Mouse (Mus musculus) heart, embryonic 10.5 days (tissue): ENCODE measurements at regions not wholly inside any gene's neighbourhood (a gene's known extent, or its start where the extent isn't known, plus 50 kb on each side); places are given as distances from the start of the nearest gene placed in this dataset.
A peak's percentile ranks its signal among the peaks of the same experiment; 100 is the strongest.

Experiments
- DNase-seq: peaks from one replicate; pipeline ENCODE4 v3.0.0-alpha.2; 2017; ENCODE audit warnings: low spot score
- H3K27ac ChIP-seq: fragments of 300-500 bp; sonication (generic); 2 replicates; pipeline ENCODE4 v1.5.1; 2016; ENCODE audit warnings: mild to moderate bottlenecking
- H3K27me3 ChIP-seq: fragments of 300-500 bp; sonication (generic); 2 replicates; pipeline ENCODE4 v1.6.1; 2016; ENCODE audit warnings: mild to moderate bottlenecking; ENCODE audit not compliant: poor library complexity, insufficient read depth, severe bottlenecking
- H3K36me3 ChIP-seq: fragments of 300-500 bp; sonication (generic); 2 replicates; pipeline ENCODE4 v1.6.1; 2016; ENCODE audit warnings: mild to moderate bottlenecking, moderate library complexity
- H3K4me1 ChIP-seq: fragments of 300-500 bp; sonication (generic); 2 replicates; pipeline ENCODE4 v1.6.1; 2016; ENCODE audit warnings: mild to moderate bottlenecking
- H3K4me3 ChIP-seq: fragments of 300-500 bp; sonication (generic); 2 replicates; pipeline ENCODE4 v1.5.1; 2016; ENCODE audit warnings: mild to moderate bottlenecking, moderate library complexity
- H3K9me3 ChIP-seq: fragments of 300-500 bp; sonication (generic); 2 replicates; pipeline ENCODE4 v1.6.1; 2016; ENCODE audit warnings: mild to moderate bottlenecking, moderate library complexity
- WGBS: fragments of 180-500 bp; shearing (Covaris S2); methylation state at CpG from one replicate; pipeline ENCODE4 v1.1.7; 2016; 5-methylcytosine and 5-hydroxymethylcytosine counted together

DNA sequence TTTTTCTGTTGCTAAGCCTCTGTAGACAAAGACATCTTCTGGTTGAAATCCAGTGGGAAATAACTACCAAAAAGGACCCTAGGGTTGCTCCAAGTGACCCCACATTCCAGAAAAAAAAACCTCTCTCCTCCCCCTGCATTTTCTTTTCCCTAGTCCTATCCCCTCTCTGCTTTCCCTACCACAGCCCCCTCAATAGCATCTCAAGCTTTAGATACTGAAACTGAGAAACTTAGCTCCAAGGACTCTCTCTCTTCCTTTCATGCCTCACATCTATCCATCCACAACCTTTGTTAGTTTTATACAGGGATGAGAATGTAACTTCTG lies 207.5 kb upstream of the Ercc4 start:
- H3K27ac ChIP-seq: no peak overlapping the region
- H3K27me3 ChIP-seq: no peaks in the 10 kb centered on the region
- H3K4me3 ChIP-seq: no peak overlapping the region
- H3K9me3 ChIP-seq: no peaks in the 10 kb centered on the region
- no peaks in the 10 kb centered on the region for H3K36me3 ChIP-seq
- no peaks in the 10 kb centered on the region for H3K4me1 ChIP-seq
- no peak for DNase-seq

GRCm38 (mm10) chr16:12903161-12903560 lies 206.3 kb upstream of the Ercc4 start:
- no peaks in the 10 kb centered on the region for H3K27me3 ChIP-seq
- 88% methylated on average over 2 of the region's 2 CpGs for WGBS
- H3K4me1 ChIP-seq: no peaks in the 10 kb centered on the region
- no peak overlapping the region for H3K4me3 ChIP-seq
- H3K9me3 ChIP-seq: no peaks in the 10 kb centered on the region
- H3K36me3 ChIP-seq: no peaks in the 10 kb centered on the region
- H3K27ac ChIP-seq: no peak overlapping the region
- no peak for DNase-seq

GRCm38 (mm10) chr16:12904937-12905336 lies 204.5 kb upstream of the Ercc4 start:
- Histone ChIP-seq H3K4me3 (no peak overlapping the region), H3K27me3 (no peaks in the 10 kb centered on the region), H3K27ac (no peak overlapping the region), H3K4me1 (no peaks in the 10 kb centered on the region), H3K9me3 (no peaks in the 10 kb centered on the region), H3K36me3 (no peaks in the 10 kb centered on the region)
- WGBS: 48% methylated on average over 1 of the region's 1 CpGs
- no peak for DNase-seq

- Histone ChIP-seq H3K36me3 (no peaks in the 10 kb centered on the region), H3K27me3 (no peaks in the 10 kb centered on the region), H3K4me1 (no peaks in the 10 kb centered on the region), H3K27ac (no peak overlapping the region), H3K9me3 (no peaks in the 10 kb centered on the region), H3K4me3 (no peak overlapping the region)
- no peak for DNase-seq
- 84% methylated on average over 6 of the region's 6 CpGs for WGBS
These were observed 184.8 kb upstream of the Ercc4 start for GRCm38 (mm10) chr16:12924668-12925067.

DNA sequence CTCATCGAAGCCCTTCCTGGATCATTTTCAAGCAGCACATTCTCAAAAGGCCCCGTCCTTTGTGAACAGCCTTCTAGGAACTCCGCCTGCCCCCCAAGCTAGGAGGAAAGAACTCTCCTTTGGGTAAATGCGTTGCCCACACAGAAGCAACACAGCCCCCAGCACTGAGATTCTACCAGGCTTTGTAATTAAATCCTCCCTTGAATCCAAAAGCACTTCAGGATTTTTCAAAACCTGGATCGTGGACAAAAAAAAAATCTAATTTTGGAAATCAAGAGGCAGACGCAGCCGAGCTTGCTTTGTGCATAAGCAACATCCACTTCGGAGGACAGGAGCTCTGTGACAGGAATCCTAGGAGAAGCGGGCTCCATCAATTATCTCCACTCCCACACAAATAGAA lies 183.6 kb upstream of the Ercc4 start:
- peak; percentile 45 for DNase-seq
- no peaks in the 10 kb centered on the region for H3K27me3 ChIP-seq
- H3K36me3 ChIP-seq: no peaks in the 10 kb centered on the region
- H3K4me1 ChIP-seq: no peaks in the 10 kb centered on the region
- no peak overlapping the region for H3K4me3 ChIP-seq
- H3K9me3 ChIP-seq: no peaks in the 10 kb centered on the region
- no peak overlapping the region for H3K27ac ChIP-seq
- WGBS: 83% methylated on average over 9 of the region's 9 CpGs

GRCm38 (mm10) chr16:12931111-12931510 lies 178.4 kb upstream of the Ercc4 start:
- Histone ChIP-seq H3K27me3 (no peaks in the 10 kb centered on the region), H3K4me1 (no peaks in the 10 kb centered on the region), H3K9me3 (no peaks in the 10 kb centered on the region), H3K36me3 (no peaks in the 10 kb centered on the region), H3K27ac (no peak overlapping the region), H3K4me3 (no peak overlapping the region)
- 78% methylated on average over 6 of the region's 6 CpGs for WGBS
- DNase-seq: peak; percentile 35

DNA sequence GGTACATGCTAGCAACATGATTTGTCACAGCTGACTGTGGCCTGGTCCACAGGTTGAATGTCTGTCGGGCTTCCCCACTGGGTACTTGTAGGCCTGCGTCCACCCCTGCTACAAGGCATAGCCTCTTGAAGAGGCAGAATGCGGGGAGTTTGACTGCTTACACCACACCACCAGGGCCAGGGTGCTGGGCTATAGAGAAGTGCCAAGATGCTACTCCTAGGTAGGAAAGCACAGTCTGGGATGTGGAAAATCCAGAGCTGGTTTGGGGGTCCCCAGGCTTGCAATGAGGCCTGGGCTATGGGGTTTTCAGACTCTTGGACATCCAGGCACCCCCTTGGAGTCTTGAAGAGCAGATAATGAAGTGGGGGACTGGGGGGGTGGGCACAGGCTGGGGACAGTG lies 176.5 kb upstream of the Ercc4 start:
- H3K27me3 ChIP-seq: no peaks in the 10 kb centered on the region

DNA sequence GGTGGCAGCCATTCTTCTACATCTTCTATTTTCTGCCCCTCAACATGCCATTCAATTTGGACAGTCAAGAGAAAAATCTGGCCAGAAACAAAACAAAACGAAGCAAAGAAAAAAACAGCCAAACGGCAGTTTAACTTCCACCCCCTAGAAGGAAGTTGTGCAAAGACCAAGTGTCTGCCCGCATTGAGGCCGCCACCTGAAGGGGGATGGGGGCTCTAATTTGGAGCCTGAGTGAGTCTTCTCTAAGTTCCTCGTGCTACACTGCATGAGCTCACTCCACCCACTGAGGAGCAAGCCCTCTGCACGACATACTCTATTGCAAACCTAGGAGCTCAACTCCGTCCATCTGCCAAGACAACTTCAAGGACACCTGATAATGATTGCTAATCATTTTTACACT lies 174.9 kb upstream of the Ercc4 start:
- H3K4me3 ChIP-seq: no peak overlapping the region
- H3K27ac ChIP-seq: no peak overlapping the region
- no peaks in the 10 kb centered on the region for H3K36me3 ChIP-seq
- H3K27me3 ChIP-seq: no peaks in the 10 kb centered on the region
- H3K9me3 ChIP-seq: no peaks in the 10 kb centered on the region
- WGBS: 75% methylated on average over 7 of the region's 7 CpGs
- DNase-seq: peak; percentile 41
- no peaks in the 10 kb centered on the region for H3K4me1 ChIP-seq

More for the DNA sequence above, 176.5 kb upstream of the Ercc4 start:
- WGBS: 85% methylated on average over 3 of the region's 3 CpGs
- Histone ChIP-seq H3K4me1 (no peaks in the 10 kb centered on the region), H3K4me3 (no peak overlapping the region), H3K36me3 (no peaks in the 10 kb centered on the region), H3K27ac (no peak overlapping the region), H3K9me3 (no peaks in the 10 kb centered on the region)
- DNase-seq: peak; percentile 66

DNA sequence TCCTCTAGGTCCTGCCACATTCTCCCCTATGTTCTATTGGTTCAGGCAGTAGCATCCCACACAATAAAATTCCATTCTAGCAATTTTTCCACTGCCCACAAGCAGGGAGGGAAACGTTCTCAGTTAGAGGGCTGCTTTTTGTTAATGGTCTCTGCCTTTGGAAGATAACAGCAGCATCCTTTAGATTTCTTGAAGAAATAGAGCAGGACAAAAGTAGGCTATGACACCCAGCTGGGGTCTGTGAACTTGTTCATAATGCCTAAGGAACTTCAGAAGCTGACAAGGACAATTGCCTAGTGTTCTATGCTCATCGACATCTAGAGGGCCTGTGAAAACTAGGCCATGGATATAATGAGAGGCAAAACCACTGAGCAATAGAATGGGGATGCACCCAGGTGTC lies 174.2 kb upstream of the Ercc4 start:
- Histone ChIP-seq H3K9me3 (no peaks in the 10 kb centered on the region), H3K27me3 (no peaks in the 10 kb centered on the region)
- 56% methylated on average over 2 of the region's 2 CpGs for WGBS

GRCm38 (mm10) chr16:12936571-12936970 lies 172.9 kb upstream of the Ercc4 start:
- H3K27ac ChIP-seq: no peak overlapping the region
- H3K36me3 ChIP-seq: no peaks in the 10 kb centered on the region
- no peaks in the 10 kb centered on the region for H3K9me3 ChIP-seq
- WGBS: 82% methylated on average over 2 of the region's 2 CpGs
- H3K4me3 ChIP-seq: no peak overlapping the region
- no peaks in the 10 kb centered on the region for H3K27me3 ChIP-seq
- no peaks in the 10 kb centered on the region for H3K4me1 ChIP-seq
- DNase-seq: no peak

More for the DNA sequence above, 174.2 kb upstream of the Ercc4 start:
- Histone ChIP-seq H3K36me3 (no peaks in the 10 kb centered on the region), H3K4me3 (no peak overlapping the region), H3K27ac (no peak overlapping the region), H3K4me1 (no peaks in the 10 kb centered on the region)
- peak; percentile 51 for DNase-seq

- Histone ChIP-seq H3K27ac (no peak overlapping the region), H3K27me3 (no peaks in the 10 kb centered on the region)
- WGBS: 70% methylated on average over 2 of the region's 2 CpGs
These were observed 170.9 kb upstream of the Ercc4 start for GRCm38 (mm10) chr16:12938563-12938962.

DNA sequence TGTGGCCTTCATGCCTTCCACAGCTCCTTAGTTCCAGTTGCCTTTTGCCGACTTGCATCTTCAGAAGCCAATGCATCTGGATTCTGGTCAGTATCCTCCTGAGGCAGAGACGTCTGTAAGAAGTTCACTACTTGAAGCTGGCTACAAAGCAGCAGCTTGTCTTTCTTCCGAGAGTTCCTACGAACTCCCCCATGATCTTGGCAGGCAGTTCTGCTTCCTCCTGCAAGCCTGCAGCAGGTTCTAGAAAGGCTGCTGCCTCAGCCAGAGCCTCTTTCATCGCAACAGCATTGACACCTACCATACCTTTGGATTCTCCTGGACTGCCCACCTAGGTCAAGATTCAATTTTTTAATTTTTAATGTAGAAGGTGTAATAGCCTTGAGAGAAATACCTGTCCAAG lies 158.3 kb upstream of the Ercc4 start:
- 0 out of 2 replicates have a peak, but pooled peaks cover 4% of the 10 kb centered on the region for H3K4me1 ChIP-seq
- peaks cover 12% of the 10 kb centered on the region; the same call in 1 of the 2 replicates for H3K27me3 ChIP-seq
- WGBS: 83% methylated on average over 5 of the region's 5 CpGs
- H3K36me3 ChIP-seq: no peaks in the 10 kb centered on the region
- H3K4me3 ChIP-seq: no peak overlapping the region
- no peaks in the 10 kb centered on the region for H3K9me3 ChIP-seq
- no peak for DNase-seq
- no peak overlapping the region for H3K27ac ChIP-seq

More at GRCm38 (mm10) chr16:12938563-12938962, 170.9 kb upstream of the Ercc4 start:
- Histone ChIP-seq H3K4me1 (no peaks in the 10 kb centered on the region), H3K9me3 (no peaks in the 10 kb centered on the region), H3K36me3 (no peaks in the 10 kb centered on the region), H3K4me3 (no peak overlapping the region)
- DNase-seq: peak; percentile 35

- 24% methylated on average over 8 of the region's 8 CpGs for WGBS
- no peak for DNase-seq
- no peaks in the 10 kb centered on the region for H3K9me3 ChIP-seq
These were observed 155.5 kb upstream of the Ercc4 start for GRCm38 (mm10) chr16:12954028-12954427.

DNA sequence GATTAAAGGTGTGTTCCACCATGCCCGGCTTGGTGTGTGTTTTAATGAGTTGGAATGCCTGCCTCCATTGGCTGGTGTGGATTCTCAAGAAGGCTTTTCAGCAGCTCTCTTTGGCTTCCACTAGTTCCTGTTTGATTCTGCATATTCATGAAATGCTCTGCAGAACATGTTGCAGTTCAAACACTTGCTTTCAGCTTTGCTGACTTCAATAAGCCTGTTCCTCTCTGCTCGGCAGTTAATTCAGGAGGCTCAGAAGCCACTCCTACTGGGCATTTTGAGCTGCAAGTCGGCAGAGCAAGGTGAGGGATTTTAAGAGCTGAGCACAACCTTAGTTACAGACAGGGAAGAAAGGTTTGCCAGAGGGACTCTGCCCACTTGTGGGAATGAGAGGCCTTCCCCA lies 153.1 kb upstream of the Ercc4 start:
- Histone ChIP-seq H3K4me1 (0 out of 2 replicates have a peak, but pooled peaks cover 4% of the 10 kb centered on the region), H3K27ac (no peak overlapping the region), H3K27me3 (peaks cover 5% of the 10 kb centered on the region; the same call in 1 of the 2 replicates), H3K9me3 (no peaks in the 10 kb centered on the region), H3K36me3 (no peaks in the 10 kb centered on the region), H3K4me3 (no peak overlapping the region)
- WGBS: 71% methylated on average over 3 of the region's 3 CpGs
- DNase-seq: no peak

More at GRCm38 (mm10) chr16:12954028-12954427, 155.5 kb upstream of the Ercc4 start:
- Histone ChIP-seq H3K27me3 (peaks cover 12% of the 10 kb centered on the region; the same call in 1 of the 2 replicates), H3K4me3 (no peak overlapping the region), H3K27ac (no peak overlapping the region), H3K4me1 (0 out of 2 replicates have a peak, but pooled peaks cover 4% of the 10 kb centered on the region), H3K36me3 (no peaks in the 10 kb centered on the region)
